Mouse (Mus musculus) forebrain, embryonic 11.5 days (tissue): ENCODE data around the gene Spop. TPM values are rescaled to one million over a fixed set of nuclear protein-coding genes. Genes with fewer than 3 reads are reported as not detected.
"Not testable (repeated sequence)": the region's sequence is repeated elsewhere in the genome, so short reads cannot be mapped to it uniquely, and the experiment has no call there.

Source experiments
- ATAC-seq: fragments of 200-750 bp; cut with Nextera tagmentation; replicated peaks from 2 replicates; pipeline ENCODE4 v1.8.0; 2017; ENCODE audit warnings: moderate TSS enrichment; ENCODE audit not compliant: low FRiP score
- DNase-seq: peaks from one replicate; pipeline ENCODE4 v3.0.0-alpha.2; 2017; ENCODE audit warnings: low spot score
- H3K27ac ChIP-seq: fragments of 300-500 bp; sonication (generic); 2 replicates; pipeline ENCODE4 v1.5.1; 2014; ENCODE audit warnings: low read depth, low read length
- H3K27me3 ChIP-seq: fragments of 300-500 bp; sonication (generic); 2 replicates; pipeline ENCODE4 v1.6.1; 2014; ENCODE audit warnings: mild to moderate bottlenecking, low read length, mixed read lengths; ENCODE audit not compliant: control insufficient read depth, insufficient read depth
- H3K36me3 ChIP-seq: fragments of 300-500 bp; sonication (generic); 2 replicates; pipeline ENCODE4 v1.6.1; 2014; ENCODE audit warnings: mild to moderate bottlenecking, low read length, moderate library complexity, mixed read lengths; ENCODE audit not compliant: control insufficient read depth, insufficient read depth
- H3K4me1 ChIP-seq: fragments of 300-500 bp; sonication (generic); replicated peaks from 2 replicates; pipeline ENCODE4 v1.6.1; 2014; ENCODE audit warnings: low read length, mixed read lengths; ENCODE audit not compliant: control insufficient read depth, insufficient read depth
- H3K4me2 ChIP-seq: fragments of 300-500 bp; sonication (generic); 2 replicates; pipeline ENCODE4 v1.6.1; 2014; ENCODE audit warnings: low read depth, mild to moderate bottlenecking, low read length, moderate library complexity, mixed read lengths; ENCODE audit not compliant: severe bottlenecking
- H3K4me3 ChIP-seq: fragments of 300-500 bp; sonication (generic); 2 replicates; pipeline ENCODE4 v1.5.1; 2014; ENCODE audit warnings: low read depth, low read length
- H3K9ac ChIP-seq: fragments of 300-500 bp; sonication (generic); 2 replicates; pipeline ENCODE4 v1.6.1; 2014; ENCODE audit warnings: low read length
- H3K9me3 ChIP-seq: fragments of 300-500 bp; sonication (generic); 2 replicates; pipeline ENCODE4 v1.6.1; 2016; ENCODE audit warnings: low read length, mixed read lengths; ENCODE audit not compliant: control insufficient read depth
- WGBS: fragments of 180-500 bp; shearing (Covaris S2); extraction: QIAGEN DNeasy Blood & Tissue Kit; methylation state at CpG from one replicate; pipeline ENCODE4 v1.1.7; 2014; 5-methylcytosine and 5-hydroxymethylcytosine counted together
- polyA plus RNA-seq: library from polyadenylated mRNA; unstranded; fragments of >200 nt; fragmentation: Nextera tagmentation; extraction: Ambion mirVana; gene quantifications from 2 replicates; pipeline ENCODE4 v1.2.1, GENCODE M21; 2014

The Spop gene
- polyA plus RNA-seq, 1 experiment from 2014 or later, result 144 TPM

- Histone ChIP-seq H3K9ac (no peak overlapping the region), H3K9me3 (no peaks in the 10 kb centered on the region), H3K27me3 (no peaks in the 10 kb centered on the region), H3K4me1 (peaks cover 2% of the 10 kb centered on the region; the same call in 1 of the 2 replicates), H3K36me3 (no peaks in the 10 kb centered on the region), H3K4me3 (no peak overlapping the region), H3K27ac (no peak overlapping the region), H3K4me2 (no peak overlapping the region)
- ATAC-seq (no peak), DNase-seq (no peak)
- 32% methylated on average over 8 of the region's 8 CpGs for WGBS
These were observed 11.2 kb upstream of the Spop start for GRCm38 (mm10) chr11:95402658-95403101.

GRCm38 (mm10) chr11:95403382-95404340 lies 10.2 kb upstream of the Spop start:
- H3K27ac ChIP-seq, result no peak overlapping the region
- no peaks in the 10 kb centered on the region for H3K27me3 ChIP-seq
- peaks cover 2% of the 10 kb centered on the region; the same call in 1 of the 2 replicates for H3K4me1 ChIP-seq
- ATAC-seq (no peak), DNase-seq (no peak)
- no peak overlapping the region for H3K9ac ChIP-seq
- no peak overlapping the region for H3K4me3 ChIP-seq
- H3K36me3 ChIP-seq, result no peaks in the 10 kb centered on the region
- H3K9me3 ChIP-seq, result no peaks in the 10 kb centered on the region
- WGBS, result 63% methylated on average over 16 of the region's 16 CpGs
- H3K4me2 ChIP-seq, result no peak overlapping the region

- Histone ChIP-seq H3K4me2 (no peak overlapping the region), H3K27me3 (no peaks in the 10 kb centered on the region), H3K4me1 (peaks cover 2% of the 10 kb centered on the region; the same call in 1 of the 2 replicates), H3K4me3 (no peak overlapping the region), H3K27ac (no peak overlapping the region), H3K9ac (no peak overlapping the region), H3K9me3 (no peaks in the 10 kb centered on the region), H3K36me3 (no peaks in the 10 kb centered on the region)
- DNase-seq (no peak), ATAC-seq (no peak)
- 80% methylated on average over 4 of the region's 4 CpGs for WGBS
These were observed 8.1 kb upstream of the Spop start for GRCm38 (mm10) chr11:95405771-95406170.

- H3K36me3 ChIP-seq, H3K9me3 ChIP-seq, H3K4me3 ChIP-seq, H3K4me1 ChIP-seq, DNase-seq, H3K4me2 ChIP-seq, H3K9ac ChIP-seq, ATAC-seq, H3K27me3 ChIP-seq, H3K27ac ChIP-seq: not testable (repeated sequence)
- WGBS, result 95% methylated on average over 5 of the region's 5 CpGs
These were observed 7.5 kb upstream of the Spop start for GRCm38 (mm10) chr11:95406398-95406797.

GRCm38 (mm10) chr11:95409450-95410112 lies 4.3 kb upstream of the Spop start:
- Histone ChIP-seq H3K4me3 (no peak overlapping the region), H3K27ac (no peak overlapping the region), H3K36me3 (no peaks in the 10 kb centered on the region), H3K9me3 (no peaks in the 10 kb centered on the region), H3K27me3 (peaks cover 2% of the 10 kb centered on the region; the same call in 1 of the 2 replicates), H3K4me2 (no peak overlapping the region), H3K9ac (no peak overlapping the region), H3K4me1 (no peaks in the 10 kb centered on the region)
- WGBS, result 90% methylated on average over 10 of the region's 10 CpGs
- no peak for ATAC-seq
- DNase-seq, result no peak

GRCm38 (mm10) chr11:95411453-95412013 lies 2.3 kb upstream of the Spop start:
- WGBS, result 69% methylated on average over 6 of the region's 6 CpGs

GRCm38 (mm10) chr11:95412615-95413014 lies 1.3 kb upstream of the Spop start:
- H3K4me3 ChIP-seq, result no peak overlapping the region
- no peak for DNase-seq
- 94% methylated on average over 3 of the region's 3 CpGs for WGBS
- H3K9ac ChIP-seq, result no peak overlapping the region
- H3K9me3 ChIP-seq, result no peaks in the 10 kb centered on the region
- H3K4me2 ChIP-seq, result no peak overlapping the region
- H3K4me1 ChIP-seq, result peaks cover 3% of the 10 kb centered on the region; the same call in 1 of the 2 replicates
- peaks cover 2% of the 10 kb centered on the region; the same call in 1 of the 2 replicates for H3K27me3 ChIP-seq
- H3K27ac ChIP-seq, result no peak overlapping the region
- no peak for ATAC-seq
- H3K36me3 ChIP-seq, result no peaks in the 10 kb centered on the region

More at GRCm38 (mm10) chr11:95411453-95412013, 2.3 kb upstream of the Spop start:
- DNase-seq (no peak), ATAC-seq (no peak)
- no peak overlapping the region for H3K4me3 ChIP-seq
- no peaks in the 10 kb centered on the region for H3K9me3 ChIP-seq
- peaks cover 3% of the 10 kb centered on the region; the same call in 1 of the 2 replicates for H3K4me1 ChIP-seq
- H3K4me2 ChIP-seq, result no peak overlapping the region
- peaks cover 2% of the 10 kb centered on the region; the same call in 1 of the 2 replicates for H3K27me3 ChIP-seq
- no peak overlapping the region for H3K9ac ChIP-seq
- no peaks in the 10 kb centered on the region for H3K36me3 ChIP-seq
- H3K27ac ChIP-seq, result no peak overlapping the region

GRCm38 (mm10) chr11:95414536-95415161 lies 769 bp downstream of the Spop start:
- peak overlapping the region; percentile 62 for H3K4me2 ChIP-seq
- peak; percentile 89 for ATAC-seq
- H3K27me3 ChIP-seq, result peaks cover 2% of the 10 kb centered on the region; the same call in 1 of the 2 replicates
- H3K9me3 ChIP-seq, result no peaks in the 10 kb centered on the region
- H3K27ac ChIP-seq, result peak overlapping the region; percentile 93
- peaks cover 3% of the 10 kb centered on the region; the same call in 1 of the 2 replicates for H3K4me1 ChIP-seq
- no peaks in the 10 kb centered on the region for H3K36me3 ChIP-seq
- peak; percentile 99 for DNase-seq
- peak overlapping the region; percentile 46 for H3K4me3 ChIP-seq
- under 1% methylated on average over 28 of the region's 28 CpGs for WGBS
- H3K9ac ChIP-seq, result peak overlapping the region; percentile 64
